Mouse (Mus musculus): Measurements from ENCODE around the gene Vkorc1l1. TPM values are rescaled to one million over a fixed set of nuclear protein-coding genes. Genes with fewer than 3 reads are reported as not detected.

Vkorc1l1 gene
- total and polyA plus RNA-seq, 3 experiments = 12.4 to 17.9 (median 14.3) TPM

DNA sequence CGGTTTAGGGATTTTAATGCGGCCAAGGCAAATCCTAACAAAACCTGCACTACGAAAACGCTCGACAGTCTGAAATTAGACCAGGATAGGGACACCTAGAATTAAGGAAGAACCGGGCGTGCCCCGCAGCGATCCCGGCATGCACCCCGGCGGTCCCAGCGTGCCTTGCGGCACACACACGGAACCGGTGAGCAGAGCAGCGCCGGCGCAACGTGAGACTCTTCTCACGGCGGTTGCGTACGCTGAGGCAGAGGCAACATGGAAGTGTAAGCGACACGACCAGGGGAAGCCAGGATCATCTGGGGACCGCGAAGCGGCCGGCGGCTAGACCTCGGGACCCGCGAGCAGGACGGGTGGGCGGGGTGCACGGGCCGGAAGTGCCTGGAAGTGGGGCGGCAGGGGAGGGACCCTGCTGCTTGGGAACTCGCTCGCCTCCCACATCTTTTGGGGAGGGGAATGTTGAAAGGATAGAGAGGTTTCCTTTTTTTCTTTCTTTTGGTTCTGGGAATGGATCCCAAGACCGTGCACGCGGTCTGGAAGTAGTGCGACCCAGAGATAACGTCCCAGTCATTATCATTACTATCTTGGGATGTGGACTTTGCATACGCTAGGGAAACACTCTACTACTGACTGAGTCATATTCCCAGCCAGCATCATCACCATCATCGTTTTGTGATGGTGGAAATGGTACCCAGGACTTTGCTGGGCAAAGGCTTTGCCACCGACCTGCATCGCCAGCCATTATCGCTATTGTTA, 87.5 kb downstream of the Vkorc1l1 start, which contains the start of the genes Asl and Crcp:
Gene Asl (minus strand): TSS at position 106 of the 756 bp plus-strand sequence.
Gene Crcp (plus strand): TSS at position 149 of the 756 bp plus-strand sequence.
- intact Hi-C loops (cut with DNase I) = no loop called here
- WGBS = 1% methylated on average over 51 of the region's 51 CpGs
- Histone ChIP-seq H3K36me3 (ENCODE audit: control insufficient read depth, insufficient read depth, low read length) (no peaks in the 10 kb centered on the region), H3K27ac (peak within 1 kb of the TSS; percentile 83), H3K79me2 (replicated peaks; ENCODE audit: control insufficient read depth, insufficient read depth, low read length) (no peaks in the 10 kb centered on the region; the same call in 1 of the 2 replicates), H3K4me3 (peak within 1 kb of the TSS; percentile 67), H3K4me1 (ENCODE audit: control insufficient read depth, insufficient read depth, low read length) (peaks cover 1% of the 10 kb centered on the region; the same call in 1 of the 2 replicates), H3K27me3 (ENCODE audit: control insufficient read depth, insufficient read depth, low read length) (no peaks in the 10 kb centered on the region), H3K9ac (ENCODE audit: low read depth, low read length) (peak within 1 kb of the TSS; percentile 65)
- peak; percentile 78 for TF ChIP-seq POLR2A (IDR thresholded peaks at IDR 0.05; ENCODE audit: insufficient read depth, low read depth, low read length)
- 0 out of 2 replicates have a peak, but pooled peaks have one; percentile 16 for TF ChIP-seq EP300 (IDR thresholded peaks at IDR 0.05; ENCODE audit: insufficient read depth, low read depth, low read length)
- no peak for TF ChIP-seq CTCF (IDR thresholded peaks at IDR 0.05)
- DNase-seq = peak; percentile 91 to 95

DNA sequence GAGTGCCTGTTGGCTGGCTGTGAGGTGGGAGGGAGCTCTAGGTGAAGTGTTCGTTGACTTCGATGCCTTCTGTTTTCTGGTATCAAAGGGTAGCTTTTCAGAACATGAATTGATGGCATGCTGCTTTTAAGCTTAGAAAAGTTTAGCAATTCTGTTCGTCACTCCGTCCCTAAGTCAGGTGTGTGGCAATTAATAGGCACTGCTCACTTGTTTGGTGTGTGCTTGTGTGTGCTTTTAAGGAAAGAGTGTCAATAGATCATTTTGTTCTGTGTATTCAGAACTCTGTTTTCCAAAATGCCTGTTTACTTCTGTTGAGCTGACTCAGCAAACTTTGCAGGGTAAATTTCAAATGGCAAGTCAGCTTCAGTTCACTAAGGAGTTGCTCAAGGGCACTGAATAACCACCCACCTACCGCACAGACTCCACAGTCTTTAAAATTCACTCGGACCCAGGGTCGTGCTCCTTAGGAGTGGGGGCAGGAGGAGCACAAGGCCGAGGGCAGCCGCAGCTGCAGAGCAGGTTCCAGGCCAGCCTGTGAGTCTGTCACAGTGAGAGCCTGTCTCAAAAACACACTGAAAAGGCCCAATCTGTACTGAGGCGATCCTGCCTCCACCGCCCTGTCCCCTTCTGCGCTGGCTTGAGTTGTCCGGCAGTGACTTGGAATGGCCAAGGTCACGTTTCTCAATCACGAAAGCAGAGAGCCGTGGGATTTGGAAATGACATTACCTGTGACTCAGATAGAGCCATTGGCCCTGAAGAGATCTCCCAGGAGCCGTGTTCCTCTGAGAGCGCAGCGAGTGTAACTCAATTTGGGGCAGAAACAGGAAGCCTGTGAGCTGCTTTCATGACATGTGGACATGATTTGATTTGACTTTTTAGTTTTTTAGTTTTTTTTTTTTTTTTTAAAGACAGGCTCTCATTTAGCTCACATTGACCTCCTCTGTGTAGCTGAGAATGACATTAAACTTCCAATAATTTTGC, 89.9 kb downstream of the Vkorc1l1 start:
- TF ChIP-seq CTCF (IDR thresholded peaks at IDR 0.05) = no peak
- no peak for TF ChIP-seq POLR2A (IDR thresholded peaks at IDR 0.05; ENCODE audit: insufficient read depth, low read depth, low read length)
- no peak for TF ChIP-seq EP300 (IDR thresholded peaks at IDR 0.05; ENCODE audit: insufficient read depth, low read depth, low read length)
- no peaks in the 10 kb centered on the region; the same call in 1 of the 2 replicates for H3K79me2 ChIP-seq (replicated peaks; ENCODE audit: control insufficient read depth, insufficient read depth, low read length)
- 91% methylated on average over 19 of the region's 19 CpGs for WGBS
- H3K27ac ChIP-seq = no peak overlapping the region
- H3K27me3 ChIP-seq (ENCODE audit: control insufficient read depth, insufficient read depth, low read length) = no peaks in the 10 kb centered on the region
- H3K4me1 ChIP-seq (ENCODE audit: control insufficient read depth, insufficient read depth, low read length) = no peaks in the 10 kb centered on the region
- H3K4me3 ChIP-seq = no peak overlapping the region
- H3K36me3 ChIP-seq (ENCODE audit: control insufficient read depth, insufficient read depth, low read length) = no peaks in the 10 kb centered on the region
- intact Hi-C loops (cut with DNase I) = no loop called here
- no peak overlapping the region for H3K9ac ChIP-seq (ENCODE audit: low read depth, low read length)
- DNase-seq = no peak

DNA sequence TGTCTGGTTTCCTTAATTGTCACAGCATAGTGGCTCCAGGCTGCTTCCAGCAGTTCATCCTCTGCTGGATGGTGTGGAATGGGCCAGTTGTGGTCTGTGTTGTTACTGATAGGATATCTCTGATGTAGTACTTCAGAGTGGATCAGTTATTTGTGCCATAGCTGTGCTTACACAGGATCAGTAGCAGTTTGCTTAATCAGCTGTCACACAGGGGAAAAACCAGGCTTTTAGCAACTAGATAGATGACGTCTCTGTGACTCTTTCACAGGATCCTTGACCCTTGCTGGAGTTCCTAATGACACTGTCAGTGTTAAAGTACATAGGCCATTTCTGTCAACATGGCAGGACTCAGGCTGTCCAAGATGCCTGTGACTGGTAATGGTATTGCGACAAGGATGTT, 92.1 kb downstream of the Vkorc1l1 start:
- Histone ChIP-seq H3K4me3 (no peak overlapping the region), H3K36me3 (ENCODE audit: control insufficient read depth, insufficient read depth, low read length) (no peaks in the 10 kb centered on the region), H3K79me2 (replicated peaks; ENCODE audit: control insufficient read depth, insufficient read depth, low read length) (no peaks in the 10 kb centered on the region; the same call in 1 of the 2 replicates), H3K9ac (ENCODE audit: low read depth, low read length) (no peak overlapping the region), H3K27ac (no peak overlapping the region), H3K27me3 (ENCODE audit: control insufficient read depth, insufficient read depth, low read length) (no peaks in the 10 kb centered on the region), H3K4me1 (ENCODE audit: control insufficient read depth, insufficient read depth, low read length) (no peaks in the 10 kb centered on the region)
- no peak for TF ChIP-seq CTCF (IDR thresholded peaks at IDR 0.05)
- TF ChIP-seq POLR2A (IDR thresholded peaks at IDR 0.05; ENCODE audit: insufficient read depth, low read depth, low read length) = no peak
- no peak for TF ChIP-seq EP300 (IDR thresholded peaks at IDR 0.05; ENCODE audit: insufficient read depth, low read depth, low read length)
- no peak for DNase-seq
- 83% methylated on average over 2 of the region's 2 CpGs for WGBS
- intact Hi-C loops (cut with DNase I) = no loop called here

Other genes starting within 250 kb of the Vkorc1l1 start
- gene Sept14, start 233.5 kb upstream of the Vkorc1l1 start, total RNA-seq (2021) = not detected
- gene Sept14, start 233.5 kb upstream of the Vkorc1l1 start, polyA plus RNA-seq (2012; rRNA removed) = not detected in 2 replicates
- gene Mrps17, start 226.5 kb upstream of the Vkorc1l1 start, total RNA-seq (2021) = 10 to 100 TPM; 76.8 to 86.4 TPM
- gene Mrps17, start 226.5 kb upstream of the Vkorc1l1 start, polyA plus RNA-seq (2012; rRNA removed) = 107 and 130 TPM in 2 replicates
- 100 to 1,000 TPM; 785 to 948 TPM for gene Nipsnap2, start 216.9 kb upstream of the Vkorc1l1 start, total RNA-seq (2021)
- 462 and 670 TPM in 2 replicates for gene Nipsnap2, start 216.9 kb upstream of the Vkorc1l1 start, polyA plus RNA-seq (2012; rRNA removed)
- gene Psph, start 154.5 kb upstream of the Vkorc1l1 start, total RNA-seq (2021) = 1 to 10 TPM; 6.0 to 8.7 TPM
- 7.7 and 11.4 TPM in 2 replicates for gene Psph, start 154.5 kb upstream of the Vkorc1l1 start, polyA plus RNA-seq (2012; rRNA removed)
- gene Sumf2, start 95.0 kb upstream of the Vkorc1l1 start, total RNA-seq (2021) = 10 to 100 TPM in 1 of 2 experiments, 1 to 10 TPM in 1; 9.1 to 10.9 TPM
- gene Sumf2, start 95.0 kb upstream of the Vkorc1l1 start, polyA plus RNA-seq (2012; rRNA removed) = 6.2 and 7.0 TPM in 2 replicates
- gene Chchd2, start 54.5 kb upstream of the Vkorc1l1 start, total RNA-seq (2021) = 1,000 to 10,000 TPM; 1,016 to 1,153 TPM
- gene Chchd2, start 54.5 kb upstream of the Vkorc1l1 start, polyA plus RNA-seq (2012; rRNA removed) = 778 and 988 TPM in 2 replicates
- under 1 TPM; 0.26 to 0.55 TPM for gene Zbed5, start 46.2 kb upstream of the Vkorc1l1 start, total RNA-seq (2021)
- 0.33 and 0.85 TPM in 2 replicates for gene Zbed5, start 46.2 kb upstream of the Vkorc1l1 start, polyA plus RNA-seq (2012; rRNA removed)
- gene Phkg1, start 43.4 kb upstream of the Vkorc1l1 start, total RNA-seq (2021) = 10 to 100 TPM; 15.5 to 16.8 TPM
- 39.8 and 69.6 TPM in 2 replicates for gene Phkg1, start 43.4 kb upstream of the Vkorc1l1 start, polyA plus RNA-seq (2012; rRNA removed)
- 1 to 10 TPM in 1 of 2 experiments, under 1 TPM in 1; 0.44 to 1.5 TPM for gene Nupr1l, start 33.4 kb upstream of the Vkorc1l1 start, total RNA-seq (2021)
- 1.7 and 2.0 TPM in 2 replicates for gene Nupr1l, start 33.4 kb upstream of the Vkorc1l1 start, polyA plus RNA-seq (2012; rRNA removed)
- 10 to 100 TPM; 12.8 to 13.0 TPM for gene Gusb, start 61.1 kb downstream of the Vkorc1l1 start, total RNA-seq (2021)
- 17.9 and 25.3 TPM in 2 replicates for gene Gusb, start 61.1 kb downstream of the Vkorc1l1 start, polyA plus RNA-seq (2012; rRNA removed)
- 1 to 10 TPM; 3.2 to 4.6 TPM for gene Asl, start 87.3 kb downstream of the Vkorc1l1 start, total RNA-seq (2021)
- gene Asl, start 87.3 kb downstream of the Vkorc1l1 start, polyA plus RNA-seq (2012; rRNA removed) = 5.9 and 6.5 TPM in 2 replicates
- 10 to 100 TPM in 1 of 2 experiments, 1 to 10 TPM in 1; 9.3 to 11.2 TPM for gene Crcp, start 87.3 kb downstream of the Vkorc1l1 start, total RNA-seq (2021)
- 9.5 and 10.3 TPM in 2 replicates for gene Crcp, start 87.3 kb downstream of the Vkorc1l1 start, polyA plus RNA-seq (2012; rRNA removed)
- gene Tpst1, start 131.4 kb downstream of the Vkorc1l1 start, total RNA-seq (2021) = 1 to 10 TPM; 7.4 to 9.4 TPM
- gene Tpst1, start 131.4 kb downstream of the Vkorc1l1 start, polyA plus RNA-seq (2012; rRNA removed) = 10.1 and 12.6 TPM in 2 replicates
- gene Kctd7, start 202.9 kb downstream of the Vkorc1l1 start, total RNA-seq (2021) = 1 to 10 TPM; 1.5 to 3.7 TPM
- gene Kctd7, start 202.9 kb downstream of the Vkorc1l1 start, polyA plus RNA-seq (2012; rRNA removed) = 2.5 and 3.1 TPM in 2 replicates
- gene Rabgef1, start 229.8 kb downstream of the Vkorc1l1 start, total RNA-seq (2021) = 10 to 100 TPM; 19.6 to 25.5 TPM
- gene Rabgef1, start 229.8 kb downstream of the Vkorc1l1 start, polyA plus RNA-seq (2012; rRNA removed) = 15.2 and 15.6 TPM in 2 replicates